Mouse (Mus musculus): Measurements from ENCODE around the gene Map2k6. TPM values are rescaled to one million over a fixed set of nuclear protein-coding genes. Genes with fewer than 3 reads are reported as not detected.
A peak's percentile ranks its signal among the peaks of the same experiment; 100 is the strongest.

The Map2k6 gene
- total RNA-seq, 2 experiments from 2014 or later, result 23.1 to 25.4 TPM

DNA sequence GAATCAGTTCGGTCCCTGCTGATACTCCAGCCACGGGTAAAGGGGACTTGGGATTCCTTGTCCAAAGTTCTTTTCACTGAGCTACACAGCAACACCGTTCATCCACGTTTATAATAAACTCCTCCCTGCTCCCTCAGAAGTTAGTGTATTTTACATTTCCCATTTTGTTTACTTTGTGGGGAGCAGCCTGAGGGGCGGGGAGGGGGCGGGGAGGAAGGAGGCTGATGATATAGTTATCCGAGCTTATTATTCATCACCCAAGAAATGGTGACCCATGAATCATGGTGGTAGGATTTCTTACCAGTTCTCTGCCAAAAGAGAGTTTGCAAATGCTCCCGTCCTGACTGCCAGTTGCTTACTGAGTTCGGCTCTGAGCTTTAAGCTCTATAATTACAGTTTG, 6.7 kb downstream of the Map2k6 start:
- no peak for TF ChIP-seq CTCF (IDR thresholded peaks at IDR 0.05)
- no peak for DNase-seq (ENCODE audit: extremely low spot score in 1 of 2, low spot score in 2 of 2)
- no peak overlapping the region for H3K4me3 ChIP-seq
- intact Hi-C loops (cut with DNase I), result loop anchor here (10.0 kb wide), 1 partner anchor 79 kb away; no protein-coding TSS in a partner anchor
- no peak overlapping the region for H3K27ac ChIP-seq

DNA sequence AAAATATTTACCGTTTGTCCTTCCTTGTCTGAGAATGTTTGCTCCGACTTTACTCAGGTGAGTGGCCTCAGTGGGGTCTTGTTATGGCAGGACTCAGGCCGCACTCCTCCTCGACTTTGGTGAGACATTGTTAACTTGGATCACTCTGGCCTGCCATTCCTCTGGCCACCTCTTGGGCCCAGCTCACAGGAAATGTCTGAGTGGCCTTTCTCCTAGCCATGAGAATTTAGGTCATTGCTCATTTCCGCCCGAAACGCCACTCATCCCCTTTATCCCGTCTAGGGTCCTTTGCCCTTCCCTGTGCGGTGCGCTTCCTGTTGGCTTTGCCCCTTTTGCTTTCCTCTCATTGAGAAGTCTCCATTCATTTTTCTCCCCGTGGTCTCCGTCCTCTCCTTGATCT, 10.2 kb downstream of the Map2k6 start:
- Histone ChIP-seq H3K27ac (no peak overlapping the region), H3K4me3 (no peak overlapping the region)
- intact Hi-C loops (cut with DNase I), result loop anchor here (10.0 kb wide), 1 partner anchor 76 kb away; no protein-coding TSS in a partner anchor
- TF ChIP-seq CTCF (IDR thresholded peaks at IDR 0.05), result no peak; the same call in 1 of the 2 replicates
- DNase-seq (ENCODE audit: extremely low spot score in 1 of 2, low spot score in 2 of 2), result no peak

DNA sequence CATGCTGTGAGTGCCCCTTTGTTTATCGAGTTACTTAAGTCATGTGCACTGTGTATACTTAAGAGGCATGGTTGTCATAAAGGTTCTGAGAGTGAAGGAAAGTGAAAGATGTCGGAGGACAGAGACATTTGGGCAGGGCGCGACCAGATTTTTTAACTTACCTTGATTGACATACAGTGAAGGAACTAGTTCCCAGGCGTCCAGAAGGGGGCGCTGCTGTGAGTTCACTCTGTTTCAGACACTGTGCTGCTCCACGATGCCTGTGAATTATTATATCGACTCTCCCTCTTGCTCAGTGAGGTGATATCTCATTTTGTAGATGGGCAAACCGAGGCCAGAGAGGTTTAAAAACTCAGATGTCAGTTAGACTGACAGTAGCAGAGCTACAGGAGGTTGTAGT, 10.9 kb downstream of the Map2k6 start:
- DNase-seq (ENCODE audit: extremely low spot score in 1 of 2, low spot score in 2 of 2), result no peak
- TF ChIP-seq CTCF (IDR thresholded peaks at IDR 0.05), result peak; percentile 40
- H3K4me3 ChIP-seq, result no peak overlapping the region
- intact Hi-C loops (cut with DNase I), result loop anchor here (10.0 kb wide), 1 partner anchor 75 kb away; no protein-coding TSS in a partner anchor
- no peak overlapping the region for H3K27ac ChIP-seq

GRCm38 (mm10) chr11:110411596-110411995, 12.7 kb downstream of the Map2k6 start:
- no peak for TF ChIP-seq CTCF (IDR thresholded peaks at IDR 0.05)
- DNase-seq (ENCODE audit: extremely low spot score in 1 of 2, low spot score in 2 of 2), result no peak
- intact Hi-C loops (cut with DNase I), result no loop called here
- no peak overlapping the region for H3K4me3 ChIP-seq
- H3K27ac ChIP-seq, result no peak overlapping the region

- intact Hi-C loops (cut with DNase I), result no loop called here
Observed at GRCm38 (mm10) chr11:110414263-110414662, 15.3 kb downstream of the Map2k6 start.

GRCm38 (mm10) chr11:110416691-110417090, 17.8 kb downstream of the Map2k6 start:
- Histone ChIP-seq H3K27ac (no peak overlapping the region), H3K4me3 (no peak overlapping the region)
- DNase-seq (ENCODE audit: extremely low spot score in 1 of 2, low spot score in 2 of 2), result no peak
- no peak for TF ChIP-seq CTCF (IDR thresholded peaks at IDR 0.05)
- intact Hi-C loops (cut with DNase I), result no loop called here

More at GRCm38 (mm10) chr11:110414263-110414662, 15.3 kb downstream of the Map2k6 start:
- no peak for DNase-seq (ENCODE audit: extremely low spot score in 1 of 2, low spot score in 2 of 2)
- no peak for TF ChIP-seq CTCF (IDR thresholded peaks at IDR 0.05)
- Histone ChIP-seq H3K27ac (no peak overlapping the region), H3K4me3 (no peak overlapping the region)

GRCm38 (mm10) chr11:110420463-110420862, 21.5 kb downstream of the Map2k6 start:
- Histone ChIP-seq H3K4me3 (no peak overlapping the region), H3K27ac (no peak overlapping the region)
- TF ChIP-seq CTCF (IDR thresholded peaks at IDR 0.05), result no peak
- intact Hi-C loops (cut with DNase I), result no loop called here
- no peak for DNase-seq (ENCODE audit: extremely low spot score in 1 of 2, low spot score in 2 of 2)

DNA sequence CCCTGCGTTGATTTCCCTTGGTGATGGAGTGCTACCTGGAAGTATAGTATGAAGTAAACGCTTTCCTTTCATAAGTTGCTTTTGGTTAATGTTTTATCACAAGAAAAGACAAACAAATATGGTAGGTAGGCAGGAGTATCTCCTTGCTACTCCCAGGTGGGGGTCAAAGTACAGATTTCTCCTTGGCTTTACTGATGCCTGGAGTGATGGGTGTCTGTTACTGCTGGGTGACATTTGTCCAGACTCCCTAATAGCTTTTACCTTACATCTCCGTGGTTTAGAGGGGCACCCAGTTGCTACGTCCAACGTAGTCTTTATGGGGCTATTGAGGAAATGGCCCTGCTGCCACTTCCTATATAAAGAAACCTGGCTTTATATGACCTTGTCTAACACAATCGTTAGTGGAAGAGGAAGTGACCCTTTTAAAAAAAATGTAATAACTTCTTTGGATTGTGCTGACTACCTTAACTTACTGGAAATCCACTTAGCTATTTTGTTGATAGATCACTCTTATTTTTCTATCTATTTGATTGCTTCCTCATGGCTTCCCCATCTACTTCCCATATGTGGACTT, 27.7 kb downstream of the Map2k6 start:
- Histone ChIP-seq H3K27ac (no peak overlapping the region), H3K4me3 (no peak overlapping the region)
- no peak for DNase-seq (ENCODE audit: extremely low spot score in 1 of 2, low spot score in 2 of 2)
- intact Hi-C loops (cut with DNase I), result no loop called here
- TF ChIP-seq CTCF (IDR thresholded peaks at IDR 0.05), result no peak

DNA sequence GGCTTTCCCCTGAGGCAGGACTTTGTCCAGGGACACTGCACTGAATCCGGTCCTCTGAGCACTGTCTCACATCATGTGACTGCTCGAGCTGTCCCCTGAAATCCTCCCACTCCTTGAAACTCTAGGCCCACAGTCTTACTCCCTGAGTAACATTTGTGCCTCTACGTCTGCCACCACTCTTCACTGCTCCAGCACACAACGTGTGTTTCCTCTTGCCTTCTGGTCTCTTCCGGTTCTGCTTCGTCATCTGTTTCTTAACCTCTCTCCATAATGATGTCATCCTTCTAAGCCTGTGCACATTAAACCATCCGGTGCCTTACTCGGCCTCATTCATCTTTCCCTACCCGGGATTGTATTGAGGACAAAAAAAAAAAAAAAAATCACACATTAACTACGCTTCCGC, 28.2 kb downstream of the Map2k6 start:
- intact Hi-C loops (cut with DNase I), result no loop called here
- TF ChIP-seq CTCF (IDR thresholded peaks at IDR 0.05), result no peak
- Histone ChIP-seq H3K27ac (peak overlapping the region; percentile 44; the same call in 1 of the 2 replicates), H3K4me3 (no peak overlapping the region)
- no peak for DNase-seq (ENCODE audit: extremely low spot score in 1 of 2, low spot score in 2 of 2)

- Histone ChIP-seq H3K4me3 (no peak overlapping the region), H3K27ac (no peak overlapping the region)
- no peak for DNase-seq (ENCODE audit: extremely low spot score in 1 of 2, low spot score in 2 of 2)
- intact Hi-C loops (cut with DNase I), result no loop called here
- no peak for TF ChIP-seq CTCF (IDR thresholded peaks at IDR 0.05)
Observed at GRCm38 (mm10) chr11:110428999-110429398, 30.1 kb downstream of the Map2k6 start.

- H3K27ac ChIP-seq, result no peak overlapping the region
- no peak for DNase-seq (ENCODE audit: extremely low spot score in 1 of 2, low spot score in 2 of 2)
- intact Hi-C loops (cut with DNase I), result no loop called here
- no peak for TF ChIP-seq CTCF (IDR thresholded peaks at IDR 0.05)
- no peak overlapping the region for H3K4me3 ChIP-seq
Observed at GRCm38 (mm10) chr11:110429837-110430418, 31.0 kb downstream of the Map2k6 start.

GRCm38 (mm10) chr11:110435839-110436556, 37.1 kb downstream of the Map2k6 start:
- intact Hi-C loops (cut with DNase I), result no loop called here
- no peak for TF ChIP-seq CTCF (IDR thresholded peaks at IDR 0.05)
- H3K4me3 ChIP-seq, result no peak overlapping the region
- DNase-seq (ENCODE audit: extremely low spot score in 1 of 2, low spot score in 2 of 2), result no peak
- H3K27ac ChIP-seq, result no peak overlapping the region
